In genomic region chr17:27513279-27513915, GRCm38 (mm10) we compare ENCODE assay signal across 8 mouse cellular contexts. TPM values are rescaled to one million over a fixed set of nuclear protein-coding genes. Genes with fewer than 3 reads are reported as not detected.
A peak's percentile ranks its signal among the peaks of the same experiment; 100 is the strongest.
DNase-seq lines count a peak whose midpoint lies in the region; ATAC-seq and TF ChIP-seq lines count a peak whose summit lies in the region.

No protein-coding gene starts in this region.

- H3K4me2 ChIP-seq in intestine, embryonic 16.5 days (ENCODE audit: low read depth, low read length) = peak overlapping the region; percentile 99

- WGBS in heart, adult 2 months = 2% methylated on average over 65 of the region's 66 CpGs
- WGBS in thymus, adult 2 months = under 1% methylated on average over 64 of the region's 66 CpGs
- 2% methylated on average over 39 of the region's 66 CpGs for WGBS in intestine, embryonic 16.5 days

- TF ChIP-seq CTCF in heart, adult 2 months (IDR thresholded peaks at IDR 0.05) = no peak
- no peak for TF ChIP-seq CTCF in thymus, adult 2 months (IDR thresholded peaks at IDR 0.05; ENCODE audit: borderline replicate concordance, control insufficient read depth, extremely low read depth, insufficient read depth, low read length, poor library complexity)

- peak overlapping the region; percentile 34 for H3K9ac ChIP-seq in heart, adult 2 months (ENCODE audit: low read depth, low read length)
- peak overlapping the region; percentile 58 for H3K9ac ChIP-seq in intestine, embryonic 16.5 days (ENCODE audit: low read depth, low read length)

- intact Hi-C loops in heart, adult 2 months (cut with DNase I) = loop anchor here (5.0 kb wide), 2 partner anchors 256 to 301 kb away; no protein-coding TSS in a partner anchor
- intact Hi-C loops in heart, postnatal 25 days (cut with DNase I) = no loop called here

- H3K27me3 ChIP-seq in heart, adult 2 months (ENCODE audit: control insufficient read depth, insufficient read depth, low read length) = peaks cover 23% of the 10 kb centered on the region
- H3K27me3 ChIP-seq in thymus, adult 2 months (ENCODE audit: control insufficient read depth, insufficient read depth, low read length) = peaks cover 19% of the 10 kb centered on the region
- H3K27me3 ChIP-seq in intestine, embryonic 16.5 days (replicated peaks; ENCODE audit: control insufficient read depth, insufficient read depth, low read length) = peaks cover 67% of the 10 kb centered on the region

- no peaks in the 10 kb centered on the region for H3K36me3 ChIP-seq in heart, adult 2 months (ENCODE audit: control insufficient read depth, insufficient read depth, low read length)
- no peaks in the 10 kb centered on the region for H3K36me3 ChIP-seq in thymus, adult 2 months (ENCODE audit: control insufficient read depth, insufficient read depth, low read length)
- H3K36me3 ChIP-seq in intestine, embryonic 16.5 days (ENCODE audit: control insufficient read depth, insufficient read depth, low read length) = no peaks in the 10 kb centered on the region

- TF ChIP-seq EP300 in heart, adult 2 months (IDR thresholded peaks at IDR 0.05; ENCODE audit: insufficient read depth, low read depth, low read length) = no peak

- no peak for TF ChIP-seq POLR2A in heart, adult 2 months (IDR thresholded peaks at IDR 0.05; ENCODE audit: insufficient read depth, low read depth, low read length)
- TF ChIP-seq POLR2A in thymus, adult 2 months (IDR thresholded peaks at IDR 0.05; ENCODE audit: control insufficient read depth, extremely low read depth, insufficient read depth, low read length, poor library complexity) = no peak

- H3K27ac ChIP-seq in heart, adult 2 months = no peak overlapping the region
- no peak overlapping the region for H3K27ac ChIP-seq in thymus, adult 2 months (ENCODE audit: control insufficient read depth, insufficient read depth, low read length)
- H3K27ac ChIP-seq in intestine, embryonic 16.5 days (ENCODE audit: low read length) = no peak overlapping the region

- ATAC-seq in intestine, embryonic 16.5 days = 0 out of 2 replicates have a peak, but pooled peaks have one; percentile 15

- H3K4me3 ChIP-seq in heart, adult 2 months = no peak overlapping the region; the same call in 1 of the 2 replicates
- H3K4me3 ChIP-seq in thymus, adult 2 months (ENCODE audit: control insufficient read depth, insufficient read depth, low read length) = peak overlapping the region; percentile 31
- peak overlapping the region; percentile 58 for H3K4me3 ChIP-seq in intestine, embryonic 16.5 days (ENCODE audit: low read length)

- no peaks in the 10 kb centered on the region for H3K79me2 ChIP-seq in heart, adult 2 months (replicated peaks; ENCODE audit: control insufficient read depth, insufficient read depth, low read length)

- no peaks in the 10 kb centered on the region for H3K4me1 ChIP-seq in heart, adult 2 months (ENCODE audit: control insufficient read depth, insufficient read depth, low read length)
- peaks cover 23% of the 10 kb centered on the region for H3K4me1 ChIP-seq in thymus, adult 2 months (replicated peaks; ENCODE audit: control insufficient read depth, insufficient read depth, low read length)
- peaks cover 15% of the 10 kb centered on the region for H3K4me1 ChIP-seq in intestine, embryonic 16.5 days (ENCODE audit: control insufficient read depth, insufficient read depth, low read length)

- no peak for DNase-seq in heart, adult 2 months
- DNase-seq in heart, postnatal 25 days (ENCODE audit: low spot score) = no peak
- peak; percentile 29 for DNase-seq in thymus, adult 2 months
- no peak for DNase-seq in thymus, adult 18-20 months
- peak; percentile 14 to 27 for DNase-seq in right cerebral cortex, adult 2 months (ENCODE audit: low spot score in 2 of 2)
- no peak for DNase-seq in gastrocnemius, postnatal 4 days (ENCODE audit: low spot score in 2 of 2)
- no peak for DNase-seq in gastrocnemius, adult 18-20 months (ENCODE audit: low spot score)

- no peaks in the 10 kb centered on the region for H3K9me3 ChIP-seq in intestine, embryonic 16.5 days (ENCODE audit: control insufficient read depth, low read length)

RNA-seq across cellular contexts. Expression of gene Grm4, which starts 7.8 kb away (rescaled TPM):
- total RNA-seq in heart, adult 2 months (2021) = under 1 TPM; 0.13 to 0.16 TPM
- 0.47 and 0.53 TPM in 2 replicates for polyA plus RNA-seq in heart, adult 2 months (2012; rRNA removed)
- total RNA-seq in heart, postnatal 25 days (2021) = under 1 TPM; 0.11 to 0.44 TPM
- polyA plus RNA-seq in thymus, adult 2 months (2012; rRNA removed) = 1.5 and 1.9 TPM in 2 replicates
- 0.40 and 0.44 TPM in 2 replicates for polyA plus RNA-seq in intestine, embryonic 16.5 days (2015; fragmentation: Nextera tagmentation; extraction: Ambion mirVana)
- total RNA-seq in gastrocnemius, postnatal 4 days (2021) = under 1 TPM; 0.29 to 0.39 TPM
- under 1 TPM in 1 of 2 experiments, not detected in 1; 0.07 TPM for total RNA-seq in gastrocnemius, adult 18-20 months (2021)

RNA-seq across cellular contexts. Expression of gene Hmga1, which starts 42.9 kb away (rescaled TPM):
- 10 to 100 TPM; 47.5 to 48.2 TPM for total RNA-seq in heart, adult 2 months (2021)
- polyA plus RNA-seq in heart, adult 2 months (2012; rRNA removed) = 73.8 and 78.0 TPM in 2 replicates
- 10 to 100 TPM; 35.2 to 42.0 TPM for total RNA-seq in heart, postnatal 25 days (2021)
- polyA plus RNA-seq in thymus, adult 2 months (2012; rRNA removed) = 430 and 578 TPM in 2 replicates
- 286 and 319 TPM in 2 replicates for polyA plus RNA-seq in intestine, embryonic 16.5 days (2015; fragmentation: Nextera tagmentation; extraction: Ambion mirVana)
- total RNA-seq in gastrocnemius, postnatal 4 days (2021) = 10 to 100 TPM; 48.5 to 51.3 TPM
- total RNA-seq in gastrocnemius, adult 18-20 months (2021) = 10 to 100 TPM; 31.9 to 32.7 TPM

RNA-seq across cellular contexts. Expression of gene AI413582, which starts 52.2 kb away (rescaled TPM):
- 1 to 10 TPM; 9.1 TPM for total RNA-seq in heart, adult 2 months (2021)
- 14.1 and 22.4 TPM in 2 replicates for polyA plus RNA-seq in heart, adult 2 months (2012; rRNA removed)
- 1 to 10 TPM; 7.3 to 7.7 TPM for total RNA-seq in heart, postnatal 25 days (2021)
- polyA plus RNA-seq in thymus, adult 2 months (2012; rRNA removed) = 89.4 and 120 TPM in 2 replicates
- polyA plus RNA-seq in intestine, embryonic 16.5 days (2015; fragmentation: Nextera tagmentation; extraction: Ambion mirVana) = 39.7 and 46.7 TPM in 2 replicates
- total RNA-seq in gastrocnemius, postnatal 4 days (2021) = 1 to 10 TPM; 5.4 to 7.0 TPM
- total RNA-seq in gastrocnemius, adult 18-20 months (2021) = 1 to 10 TPM; 2.8 to 4.0 TPM

Comparison
In these comparisons a context has a peak if more than half of its experiments do, and no peak if none do; other contexts are left out.
1. DNase-seq: peak in thymus, adult 2 months (single experiment) and right cerebral cortex, adult 2 months (2 of 2); none in heart, adult 2 months (0 of 2), heart, postnatal 25 days (single experiment), thymus, adult 18-20 months (0 of 2), gastrocnemius, postnatal 4 days (0 of 2) and gastrocnemius, adult 18-20 months (single experiment).